Mouse (Mus musculus) stomach, postnatal 0 days (tissue): ENCODE results near the gene Spats2l.

ENCODE experiments used
- CTCF ChIP-seq: IDR thresholded peaks from 2 replicates; pipeline ENCODE4 v1.5.1; 2016; ENCODE audit warnings: antibody characterized with exemption, low read depth, mild to moderate bottlenecking, moderate library complexity
- EP300 ChIP-seq: optimal IDR thresholded peaks from 2 replicates; pipeline ENCODE3; 2016; ENCODE audit warnings: antibody characterized with exemption

DNA sequence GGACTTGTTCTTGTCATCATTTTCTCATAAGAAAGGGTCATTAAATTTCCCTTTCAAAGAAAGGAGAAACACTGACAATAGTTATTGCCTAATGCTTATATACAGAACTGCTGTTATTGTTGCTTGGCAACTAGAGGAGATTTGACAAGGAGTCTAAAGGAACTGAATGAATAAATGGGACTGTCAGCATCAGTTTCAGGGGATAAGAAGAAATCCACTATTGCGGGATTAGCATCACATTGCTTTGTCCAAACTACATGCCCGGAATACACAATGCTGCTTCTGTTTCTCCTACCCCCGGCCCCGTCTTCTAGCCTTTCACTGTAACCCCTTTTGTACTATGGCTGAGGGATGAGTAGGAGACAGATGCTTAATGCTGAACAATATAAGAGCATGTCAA, 88.1 kb downstream of the Spats2l start:
- TF ChIP-seq EP300 (no peak), CTCF (no peak)
